Mouse (Mus musculus) heart, postnatal 0 days (tissue): Measurements from ENCODE around the gene Trim2.

Experiments
- CTCF ChIP-seq: IDR thresholded peaks from 2 replicates; pipeline ENCODE4 v1.5.1; 2016; ENCODE audit warnings: antibody characterized with exemption, control low read depth, low read depth
- EP300 ChIP-seq: IDR thresholded peaks from 2 replicates; pipeline ENCODE4 v1.6.1; 2016; ENCODE audit warnings: antibody characterized with exemption, low read depth

- TF ChIP-seq CTCF (no peak), EP300 (no peak)
Measured at GRCm38 (mm10) chr3:84272293-84273015, 34.2 kb downstream of the Trim2 start.
